7 mouse cellular contexts compared by ENCODE assay signal in the genomic region with DNA sequence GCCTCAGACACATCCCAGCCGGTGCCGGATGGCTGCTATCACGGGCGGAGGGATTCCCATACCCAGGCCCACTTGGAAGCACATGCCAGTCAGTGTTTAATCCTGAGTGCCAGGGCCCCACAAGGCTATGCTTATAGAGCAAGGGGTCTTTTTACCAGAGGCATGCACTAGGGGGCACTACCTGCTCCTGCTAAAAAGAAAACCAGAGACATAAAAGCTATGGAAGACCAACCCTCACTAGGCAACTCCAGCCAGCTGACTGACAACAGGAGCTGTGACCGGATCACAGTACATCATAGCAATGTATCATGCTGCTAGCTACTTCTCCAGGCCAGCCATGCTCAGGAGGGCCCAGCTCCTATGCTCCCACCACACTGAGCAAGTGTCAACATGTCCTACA. TPM values are rescaled to one million over a fixed set of nuclear protein-coding genes. Genes with fewer than 3 reads are reported as not detected.
A peak's percentile ranks its signal among the peaks of the same experiment; 100 is the strongest.
DNase-seq lines count a peak whose midpoint lies in the region; ATAC-seq lines count a peak whose summit lies in the region.

No protein-coding gene starts in this region.

- H3K36me3 ChIP-seq in forebrain, embryonic 11.5 days (ENCODE audit: control insufficient read depth, insufficient read depth, low read length): no peaks in the 10 kb centered on the region
- no peaks in the 10 kb centered on the region for H3K36me3 ChIP-seq in heart, embryonic 15.5 days

- 64% methylated on average over 5 of the region's 5 CpGs for WGBS in forebrain, embryonic 11.5 days
- 41% methylated on average over 5 of the region's 5 CpGs for WGBS in heart, embryonic 15.5 days

- no peaks in the 10 kb centered on the region for H3K9me3 ChIP-seq in forebrain, embryonic 11.5 days (ENCODE audit: control insufficient read depth, low read length)
- no peaks in the 10 kb centered on the region for H3K9me3 ChIP-seq in heart, embryonic 15.5 days (replicated peaks)

- DNase-seq in ES-CJ7 (ENCODE audit: low read depth, low spot score): peak; percentile 76
- peak; percentile 66 for DNase-seq in adrenal gland, postnatal 25 days
- peak; percentile 82 for DNase-seq in forebrain, embryonic 11.5 days (ENCODE audit: low spot score)
- DNase-seq in kidney, postnatal 10 days: peak; percentile 85
- peak; percentile 86 for DNase-seq in lung, postnatal 10 days
- DNase-seq in right cerebral cortex, postnatal 4 days: peak; percentile 73

- ATAC-seq in forebrain, embryonic 11.5 days (replicated peaks; ENCODE audit: low FRiP score): 0 out of 2 replicates have a peak, but pooled peaks have one; percentile 24
- ATAC-seq in heart, embryonic 15.5 days (replicated peaks; ENCODE audit: insufficient number of reproducible peaks, insufficient read depth, low FRiP score, low read depth): no peak

- H3K4me2 ChIP-seq in forebrain, embryonic 11.5 days (ENCODE audit: low read depth, low read length, severe bottlenecking): no peak overlapping the region
- H3K4me2 ChIP-seq in heart, embryonic 15.5 days: peak overlapping the region; percentile 2; the same call in 1 of the 2 replicates

- no peak overlapping the region for H3K4me3 ChIP-seq in forebrain, embryonic 11.5 days (ENCODE audit: low read depth, low read length)
- H3K4me3 ChIP-seq in heart, embryonic 15.5 days: no peak overlapping the region

- peaks cover 24% of the 10 kb centered on the region for H3K4me1 ChIP-seq in forebrain, embryonic 11.5 days (replicated peaks; ENCODE audit: control insufficient read depth, insufficient read depth, low read length)
- peaks cover 91% of the 10 kb centered on the region for H3K4me1 ChIP-seq in heart, embryonic 15.5 days (replicated peaks)

- no peak overlapping the region; the same call in 1 of the 2 replicates for H3K9ac ChIP-seq in forebrain, embryonic 11.5 days (ENCODE audit: low read length)
- 0 out of 2 replicates have a peak overlapping the region, but pooled peaks have one; percentile 23 for H3K9ac ChIP-seq in heart, embryonic 15.5 days

- H3K27me3 ChIP-seq in forebrain, embryonic 11.5 days (ENCODE audit: control insufficient read depth, insufficient read depth, low read length): no peaks in the 10 kb centered on the region
- H3K27me3 ChIP-seq in heart, embryonic 15.5 days: no peaks in the 10 kb centered on the region

- H3K27ac ChIP-seq in forebrain, embryonic 11.5 days (ENCODE audit: low read depth, low read length): no peak overlapping the region
- peak overlapping the region; percentile 72 for H3K27ac ChIP-seq in heart, embryonic 15.5 days

RNA-seq across cellular contexts. Expression of a gene that starts 46.7 kb away (rescaled TPM):
- total RNA-seq in adrenal gland, postnatal 25 days (2021): 56.9 and 86.5 TPM in 2 replicates
- 108 and 110 TPM in 2 replicates for polyA plus RNA-seq in forebrain, embryonic 11.5 days (2014; fragmentation: Nextera tagmentation; extraction: Ambion mirVana)
- 67.6 and 75.3 TPM in 2 replicates for polyA plus RNA-seq in heart, embryonic 15.5 days (2015; fragmentation: Nextera tagmentation; extraction: Ambion mirVana)

RNA-seq across cellular contexts. Expression of a gene that starts 50.5 kb away (rescaled TPM):
- total RNA-seq in adrenal gland, postnatal 25 days (2021): 44.7 and 55.0 TPM in 2 replicates
- 14.5 and 15.8 TPM in 2 replicates for polyA plus RNA-seq in forebrain, embryonic 11.5 days (2014; fragmentation: Nextera tagmentation; extraction: Ambion mirVana)
- polyA plus RNA-seq in heart, embryonic 15.5 days (2015; fragmentation: Nextera tagmentation; extraction: Ambion mirVana): 18.2 and 22.3 TPM in 2 replicates
